Mouse (Mus musculus): ENCODE measurements around the gene Pm20d1.

DNA sequence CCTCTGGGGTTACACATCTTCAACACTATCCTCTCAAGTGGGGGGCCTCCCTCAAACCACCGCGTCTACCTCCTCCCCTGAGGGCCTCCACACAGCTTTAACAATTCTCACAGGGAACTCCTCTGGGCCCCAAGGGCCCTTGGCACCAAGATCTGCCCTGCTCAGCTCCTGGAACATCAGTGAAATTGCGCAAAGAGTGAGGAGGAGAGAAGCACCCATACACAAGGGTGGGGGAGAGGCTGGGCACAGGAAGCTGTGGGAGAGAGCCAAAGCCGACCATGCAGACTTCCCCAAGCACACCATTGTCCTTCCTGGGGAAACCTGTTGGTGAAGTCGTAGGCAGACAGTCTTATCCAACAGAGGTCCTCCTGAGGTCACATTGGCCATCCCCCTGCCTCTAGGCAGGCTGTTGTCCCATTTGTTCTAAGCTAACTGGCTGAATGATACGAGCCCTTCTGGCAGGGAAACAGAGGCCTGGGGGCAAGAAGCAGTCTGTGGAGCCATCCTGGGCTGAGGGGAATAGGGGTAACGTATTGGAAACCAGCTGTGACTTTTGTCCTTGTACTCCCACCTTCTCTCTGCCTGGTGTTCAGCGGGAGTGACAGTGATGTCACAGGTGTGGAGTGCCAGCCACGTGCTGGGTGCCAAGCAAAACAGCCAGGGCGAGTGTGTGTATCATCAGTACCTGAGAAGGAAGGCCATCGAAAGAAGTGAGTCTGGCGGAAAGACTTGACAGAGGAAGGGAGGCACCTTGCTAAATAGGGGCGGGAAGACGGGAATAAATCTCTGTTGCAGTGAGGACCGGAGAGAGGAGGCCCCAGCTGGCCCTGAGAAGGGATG is 47.3 kb upstream of the Pm20d1 start:
- no peak for TF ChIP-seq CTCF (IDR thresholded peaks at IDR 0.05; ENCODE audit: extremely low read depth, insufficient read depth, insufficient read length, insufficient replicate concordance)
- no peak for TF ChIP-seq POLR2A (IDR thresholded peaks at IDR 0.05; ENCODE audit: low read depth, low read length)

Data from spleen, adult 2 months (tissue).